Mouse (Mus musculus) liver, postnatal 0 days (tissue): ENCODE data around the gene 4931409K22Rik. TPM values are rescaled to one million over a fixed set of nuclear protein-coding genes. Genes with fewer than 3 reads are reported as not detected.

Experiments used
- ATAC-seq: fragments of 200-750 bp; cut with Nextera tagmentation; 2 replicates; pipeline ENCODE4 v1.8.0; 2017; ENCODE audit warnings: mild to moderate bottlenecking, moderate library complexity
- DNase-seq: peaks from one replicate; pipeline ENCODE4 v3.0.0-alpha.2; 2016
- H3K27ac ChIP-seq: fragments of 300-500 bp; sonication (generic); 2 replicates; pipeline ENCODE4 v1.5.1; 2014; ENCODE audit warnings: antibody characterized with exemption, moderate library complexity, mild to moderate bottlenecking, low read depth
- H3K27me3 ChIP-seq: fragments of 300-500 bp; sonication (generic); 2 replicates; pipeline ENCODE4 v1.6.1; 2014; ENCODE audit warnings: low read length, control low read depth, mixed read lengths; ENCODE audit not compliant: insufficient read depth
- H3K36me3 ChIP-seq: fragments of 300-500 bp; sonication (generic); replicated peaks from 2 replicates; pipeline ENCODE4 v1.6.1; 2014; ENCODE audit warnings: mild to moderate bottlenecking, control low read depth, low read length, moderate library complexity, mixed read lengths; ENCODE audit not compliant: insufficient read depth
- H3K4me1 ChIP-seq: fragments of 300-500 bp; sonication (generic); 2 replicates; pipeline ENCODE4 v1.6.1; 2014; ENCODE audit warnings: antibody characterized with exemption, mild to moderate bottlenecking, control low read depth; ENCODE audit not compliant: insufficient read depth
- H3K4me2 ChIP-seq: fragments of 300-500 bp; sonication (generic); 2 replicates; pipeline ENCODE4 v1.6.1; 2014; ENCODE audit warnings: low read depth, mild to moderate bottlenecking, low read length, moderate library complexity, mixed read lengths
- H3K4me3 ChIP-seq: fragments of 300-500 bp; sonication (generic); 2 replicates; pipeline ENCODE4 v1.5.1; 2014; ENCODE audit warnings: low read depth, low read length
- H3K9ac ChIP-seq: fragments of 300-500 bp; sonication (generic); replicated peaks from 2 replicates; pipeline ENCODE4 v1.6.1; 2014; ENCODE audit warnings: mild to moderate bottlenecking, moderate library complexity
- H3K9me3 ChIP-seq: fragments of 300-500 bp; sonication (generic); 2 replicates; pipeline ENCODE4 v1.6.1; 2016; ENCODE audit warnings: mild to moderate bottlenecking, control low read depth, low read length, mixed read lengths
- CTCF ChIP-seq: sonication (generic); IDR thresholded peaks from 2 replicates; pipeline ENCODE4 v1.5.1; 2016; ENCODE audit warnings: antibody characterized with exemption, low read depth
- EP300 ChIP-seq: IDR thresholded peaks from 2 replicates; pipeline ENCODE4 v1.6.1; 2016; ENCODE audit warnings: antibody characterized with exemption, low read depth, mild to moderate bottlenecking
- WGBS: fragments of 180-500 bp; shearing (Covaris S2); extraction: QIAGEN DNeasy Blood & Tissue Kit; methylation state at CpG from one replicate; pipeline ENCODE4 v1.1.7; 2014; ENCODE audit not compliant: insufficient replicate concordance; 5-methylcytosine and 5-hydroxymethylcytosine counted together
- polyA plus RNA-seq: library from polyadenylated mRNA; unstranded; fragments of >200 nt; fragmentation: Nextera tagmentation; extraction: Ambion mirVana; gene quantifications from 2 replicates; pipeline ENCODE4 v1.2.1, GENCODE M21; 2015

Gene 4931409K22Rik
- polyA plus RNA-seq, 1 experiment from 2014 or later, result not detected

GRCm38 (mm10) chr5:24512271-24512670 lies 44.3 kb downstream of the 4931409K22Rik start:
- H3K36me3 ChIP-seq, result no peaks in the 10 kb centered on the region
- no peaks in the 10 kb centered on the region for H3K27me3 ChIP-seq
- no peak overlapping the region for H3K4me3 ChIP-seq
- H3K4me2 ChIP-seq, result no peak overlapping the region
- peak; percentile 48; the same call in 1 of the 2 replicates for ATAC-seq
- H3K9me3 ChIP-seq, result no peaks in the 10 kb centered on the region
- DNase-seq, result peak; percentile 53
- no peaks in the 10 kb centered on the region for H3K4me1 ChIP-seq
- H3K27ac ChIP-seq, result no peak overlapping the region
- TF ChIP-seq EP300 (no peak), CTCF (no peak)
- WGBS, result 46% methylated on average over 8 of the region's 8 CpGs
- H3K9ac ChIP-seq, result no peak overlapping the region

- H3K4me1 ChIP-seq, result no peaks in the 10 kb centered on the region
- no peak overlapping the region for H3K4me2 ChIP-seq
- no peaks in the 10 kb centered on the region for H3K36me3 ChIP-seq
- H3K4me3 ChIP-seq, result no peak overlapping the region
- 0 out of 2 replicates have a peak, but pooled peaks cover 3% of the 10 kb centered on the region for H3K27me3 ChIP-seq
- H3K27ac ChIP-seq, result no peak overlapping the region
- no peak for ATAC-seq
- 50% methylated on average over 11 of the region's 11 CpGs for WGBS
- peak; percentile 54 for DNase-seq
- no peaks in the 10 kb centered on the region for H3K9me3 ChIP-seq
- no peak for TF ChIP-seq EP300
- TF ChIP-seq CTCF, result peak; percentile 62
- H3K9ac ChIP-seq, result no peak overlapping the region
Measured at GRCm38 (mm10) chr5:24510635-24511034, 46.0 kb downstream of the 4931409K22Rik start.

GRCm38 (mm10) chr5:24508406-24508805 lies 48.2 kb downstream of the 4931409K22Rik start:
- no peak overlapping the region for H3K4me2 ChIP-seq
- TF ChIP-seq EP300, result no peak
- TF ChIP-seq CTCF, result peak; percentile 21; the same call in 1 of the 2 replicates
- DNase-seq (no peak), ATAC-seq (no peak)
- 0 out of 2 replicates have a peak, but pooled peaks cover 3% of the 10 kb centered on the region for H3K4me1 ChIP-seq
- no peak overlapping the region for H3K27ac ChIP-seq
- H3K27me3 ChIP-seq, result peaks cover 8% of the 10 kb centered on the region; the same call in 1 of the 2 replicates
- H3K9ac ChIP-seq, result no peak overlapping the region
- H3K4me3 ChIP-seq, result no peak overlapping the region
- no peaks in the 10 kb centered on the region for H3K9me3 ChIP-seq
- WGBS, result 84% methylated on average over 7 of the region's 7 CpGs
- no peaks in the 10 kb centered on the region for H3K36me3 ChIP-seq

- DNase-seq (no peak), ATAC-seq (no peak)
- Histone ChIP-seq H3K36me3 (peaks cover 11% of the 10 kb centered on the region), H3K4me1 (0 out of 2 replicates have a peak, but pooled peaks cover 3% of the 10 kb centered on the region), H3K27me3 (peaks cover 8% of the 10 kb centered on the region; the same call in 1 of the 2 replicates), H3K4me2 (no peak overlapping the region), H3K4me3 (no peak overlapping the region), H3K9me3 (no peaks in the 10 kb centered on the region), H3K27ac (no peak overlapping the region), H3K9ac (no peak overlapping the region)
- 19% methylated on average over 2 of the region's 2 CpGs for WGBS
- TF ChIP-seq CTCF (no peak), EP300 (no peak)
Measured at GRCm38 (mm10) chr5:24505513-24505912, 51.1 kb downstream of the 4931409K22Rik start.

GRCm38 (mm10) chr5:24502786-24503185 lies 53.8 kb downstream of the 4931409K22Rik start:
- Histone ChIP-seq H3K4me3 (no peak overlapping the region), H3K27ac (no peak overlapping the region), H3K4me2 (no peak overlapping the region), H3K4me1 (0 out of 2 replicates have a peak, but pooled peaks cover 3% of the 10 kb centered on the region), H3K27me3 (peaks cover 8% of the 10 kb centered on the region; the same call in 1 of the 2 replicates), H3K36me3 (peaks cover 17% of the 10 kb centered on the region), H3K9me3 (no peaks in the 10 kb centered on the region), H3K9ac (no peak overlapping the region)
- ATAC-seq, result no peak
- DNase-seq, result no peak
- no peak for TF ChIP-seq EP300
- no peak for TF ChIP-seq CTCF
- 79% methylated on average over 4 of the region's 4 CpGs for WGBS

GRCm38 (mm10) chr5:24500851-24501250 lies 55.8 kb downstream of the 4931409K22Rik start:
- TF ChIP-seq CTCF (no peak), EP300 (no peak)
- Histone ChIP-seq H3K27ac (no peak overlapping the region), H3K4me3 (no peak overlapping the region), H3K4me2 (no peak overlapping the region), H3K36me3 (peaks cover 17% of the 10 kb centered on the region), H3K9ac (no peak overlapping the region), H3K4me1 (0 out of 2 replicates have a peak, but pooled peaks cover 3% of the 10 kb centered on the region), H3K27me3 (peaks cover 4% of the 10 kb centered on the region; the same call in 1 of the 2 replicates), H3K9me3 (no peaks in the 10 kb centered on the region)
- ATAC-seq, result no peak
- 84% methylated on average over 11 of the region's 11 CpGs for WGBS
- no peak for DNase-seq

GRCm38 (mm10) chr5:24499113-24499512 lies 57.5 kb downstream of the 4931409K22Rik start:
- H3K27me3 ChIP-seq, result no peaks in the 10 kb centered on the region
- H3K27ac ChIP-seq, result no peak overlapping the region
- H3K9me3 ChIP-seq, result no peaks in the 10 kb centered on the region
- H3K4me1 ChIP-seq, result no peaks in the 10 kb centered on the region
- TF ChIP-seq CTCF, result no peak
- no peak for TF ChIP-seq EP300
- no peak overlapping the region for H3K4me3 ChIP-seq
- 83% methylated on average over 10 of the region's 10 CpGs for WGBS
- ATAC-seq (no peak), DNase-seq (no peak)
- H3K9ac ChIP-seq, result no peak overlapping the region
- no peak overlapping the region for H3K4me2 ChIP-seq
- peaks cover 22% of the 10 kb centered on the region for H3K36me3 ChIP-seq
